Mouse (Mus musculus) liver, adult 2 months (tissue): ENCODE results near the gene Gm48551.

Experiments
- CTCF ChIP-seq: fragments of 200-500 bp; IDR thresholded peaks from 2 replicates; pipeline ENCODE4 v1.5.1; 2011; ENCODE audit warnings: low read depth, low read length, control low read depth
- POLR2A ChIP-seq: fragments of 200-500 bp; IDR thresholded peaks from 2 replicates; pipeline ENCODE4 v1.6.1; 2011; ENCODE audit warnings: low read length, control low read depth; ENCODE audit not compliant: insufficient read depth; ENCODE audit errors: extremely low read depth

GRCm38 (mm10) chr10:81392270-81392669 lies 8.0 kb downstream of the Gm48551 start:
- TF ChIP-seq POLR2A (no peak), CTCF (no peak)
